Mouse (Mus musculus): Measurements from ENCODE around the gene Pdlim7.

Pdlim7 gene

GRCm38 (mm10) chr13:55486916-55487577 is 26.4 kb downstream of the Pdlim7 start:
- 1% methylated on average over 29 of the region's 29 CpGs for WGBS

- WGBS: 31% methylated on average over 14 of the region's 14 CpGs
These were observed 27.3 kb downstream of the Pdlim7 start for GRCm38 (mm10) chr13:55486029-55486794.

- WGBS: 25% methylated on average over 7 of the region's 7 CpGs
These were observed 28.9 kb downstream of the Pdlim7 start for GRCm38 (mm10) chr13:55484520-55485088.

GRCm38 (mm10) chr13:55483593-55483992 is 29.9 kb downstream of the Pdlim7 start:
- WGBS: 7% methylated on average over 15 of the region's 15 CpGs

GRCm38 (mm10) chr13:55483071-55483470 is 30.4 kb downstream of the Pdlim7 start:
- 25% methylated on average over 9 of the region's 9 CpGs for WGBS

GRCm38 (mm10) chr13:55482542-55482941 is 30.9 kb downstream of the Pdlim7 start:
- 39% methylated on average over 7 of the region's 7 CpGs for WGBS

GRCm38 (mm10) chr13:55479008-55479407 is 34.5 kb downstream of the Pdlim7 start:
- WGBS: 45% methylated on average over 7 of the region's 7 CpGs

GRCm38 (mm10) chr13:55478036-55478435 is 35.4 kb downstream of the Pdlim7 start:
- 42% methylated on average over 5 of the region's 5 CpGs for WGBS

- WGBS: 70% methylated on average over 16 of the region's 16 CpGs
These were observed 36.0 kb downstream of the Pdlim7 start for GRCm38 (mm10) chr13:55477492-55477891.

- 74% methylated on average over 8 of the region's 8 CpGs for whole genome bisulfite sequencing
These were observed 37.2 kb downstream of the Pdlim7 start for GRCm38 (mm10) chr13:55476256-55476655.

- 69% methylated on average over 5 of the region's 5 CpGs for WGBS
These were observed 37.7 kb downstream of the Pdlim7 start for GRCm38 (mm10) chr13:55475750-55476149.

- 27% methylated on average over 5 of the region's 5 CpGs for WGBS
These were observed 38.8 kb downstream of the Pdlim7 start for GRCm38 (mm10) chr13:55474621-55475069.

- WGBS: 37% methylated on average over 11 of the region's 11 CpGs
These were observed 39.5 kb downstream of the Pdlim7 start for GRCm38 (mm10) chr13:55473961-55474360.

- WGBS: 35% methylated on average over 18 of the region's 18 CpGs
These were observed 40.2 kb downstream of the Pdlim7 start for GRCm38 (mm10) chr13:55473076-55473831.

- 3% methylated on average over 98 of the region's 103 CpGs for WGBS
These were observed 41.1 kb downstream of the Pdlim7 start for GRCm38 (mm10) chr13:55472132-55473022.

- WGBS: under 1% methylated on average over 31 of the region's 31 CpGs
These were observed 41.7 kb downstream of the Pdlim7 start for GRCm38 (mm10) chr13:55471819-55472131.

GRCm38 (mm10) chr13:55471156-55471818 is 42.2 kb downstream of the Pdlim7 start:
- WGBS: 1% methylated on average over 54 of the region's 54 CpGs

GRCm38 (mm10) chr13:55470372-55470771 is 43.1 kb downstream of the Pdlim7 start:
- 36% methylated on average over 9 of the region's 9 CpGs for WGBS

- WGBS: 23% methylated on average over 13 of the region's 13 CpGs
These were observed 44.5 kb downstream of the Pdlim7 start for GRCm38 (mm10) chr13:55468851-55469560.

Data from cerebral cortex, adult 2 months (tissue).